Mouse (Mus musculus): ENCODE measurements around the gene Epha7. TPM values are rescaled to one million over a fixed set of nuclear protein-coding genes. Genes with fewer than 3 reads are reported as not detected.
A peak's percentile ranks its signal among the peaks of the same experiment; 100 is the strongest.

Epha7 gene
- total RNA-seq (2014; fragmentation: Nextera tagmentation) (5.5 and 7.6 TPM in 2 replicates), total RNA-seq (2017) (8.5 and 8.8 TPM in 2 replicates)

DNA sequence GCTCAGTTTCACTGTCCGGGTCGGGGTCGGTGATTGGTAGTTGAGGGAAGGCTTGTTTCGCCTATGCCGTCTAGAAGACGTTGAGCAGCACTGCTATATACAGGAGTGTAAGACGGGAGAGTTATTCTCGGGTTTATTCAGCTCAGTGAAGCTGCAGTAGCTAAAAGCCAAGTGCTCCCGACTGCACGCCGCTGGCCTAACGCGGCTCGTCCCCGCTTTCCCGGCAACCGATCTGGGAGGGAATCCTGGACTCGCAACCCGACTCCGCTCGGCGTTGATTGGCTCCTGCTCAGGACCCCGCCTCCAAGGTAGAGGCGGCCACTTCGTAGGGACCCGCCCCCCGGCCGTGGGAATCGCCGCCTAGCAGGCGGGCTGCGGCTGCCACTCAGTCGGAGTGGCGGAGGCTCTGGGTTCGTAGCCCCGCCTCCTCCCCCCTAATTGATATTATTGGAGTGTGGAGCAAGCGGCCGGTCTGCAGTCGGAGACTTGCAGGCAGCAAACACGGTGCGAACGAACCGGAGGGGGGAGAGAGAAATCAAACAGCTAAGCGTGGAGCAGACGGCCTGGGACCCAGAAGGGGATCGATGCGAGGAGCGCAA, at the start of gene Epha7:
TSS of gene Epha7 (plus strand) at position 441 of the 599 bp plus-strand sequence.
- peak; percentile 85 for ATAC-seq (replicated peaks; ENCODE audit: poor library complexity, severe bottlenecking)

DNA sequence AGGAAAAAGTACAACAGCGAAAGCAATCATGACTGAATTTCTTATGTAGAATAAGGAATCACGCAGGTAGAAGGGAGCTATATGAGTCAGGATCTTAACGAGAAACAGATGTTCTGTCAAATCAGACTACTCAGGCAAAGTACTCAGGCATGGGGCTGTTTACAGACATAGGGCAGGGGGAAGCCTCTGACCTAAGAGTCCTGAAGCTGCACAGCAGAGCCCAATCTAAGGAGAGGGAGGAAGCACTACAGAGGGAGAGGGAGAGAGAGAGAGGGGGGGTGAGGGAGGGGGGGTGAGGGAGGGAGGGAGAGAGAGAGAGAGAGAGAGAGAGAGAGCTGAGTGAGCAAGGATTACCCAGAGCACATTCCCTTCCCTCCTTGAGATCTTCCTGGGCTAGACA, 29.0 kb upstream of the Epha7 start:
- ATAC-seq (replicated peaks; ENCODE audit: poor library complexity, severe bottlenecking), result no peak

DNA sequence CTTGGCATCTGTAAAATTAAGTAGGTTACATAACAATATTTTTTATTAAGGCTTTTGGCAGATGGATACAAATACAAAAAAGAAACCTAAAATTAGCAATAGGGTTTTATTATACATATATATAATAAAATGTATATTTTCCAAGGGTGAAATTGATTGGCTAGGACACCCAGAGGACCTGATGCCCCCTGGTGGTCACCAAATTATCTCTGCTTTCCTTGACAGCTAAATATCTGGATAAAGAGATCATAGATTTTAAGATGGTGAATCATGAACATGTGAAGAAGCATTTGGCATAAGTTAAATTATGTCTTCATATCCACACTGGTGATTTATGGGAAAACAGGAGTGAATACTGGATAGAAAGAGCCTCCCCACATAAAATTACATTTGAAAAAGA, 4.1 kb upstream of the Epha7 start:
- ATAC-seq (replicated peaks; ENCODE audit: poor library complexity, severe bottlenecking), result no peak

- no peak for ATAC-seq (replicated peaks; ENCODE audit: poor library complexity, severe bottlenecking)
Measured at GRCm38 (mm10) chr4:28809703-28810102, 3.2 kb upstream of the Epha7 start.

- peak; percentile 6 for ATAC-seq (replicated peaks; ENCODE audit: poor library complexity, severe bottlenecking)
Measured at GRCm38 (mm10) chr4:28813551-28814475, 882 bp downstream of the Epha7 start.

- ATAC-seq (replicated peaks; ENCODE audit: poor library complexity, severe bottlenecking), result no peak
Measured at GRCm38 (mm10) chr4:28814476-28814815, 1.5 kb downstream of the Epha7 start.

- ATAC-seq (replicated peaks; ENCODE audit: poor library complexity, severe bottlenecking), result peak; percentile 13; the same call in 1 of the 2 replicates
Measured at GRCm38 (mm10) chr4:28814816-28815620, 2.1 kb downstream of the Epha7 start.

DNA sequence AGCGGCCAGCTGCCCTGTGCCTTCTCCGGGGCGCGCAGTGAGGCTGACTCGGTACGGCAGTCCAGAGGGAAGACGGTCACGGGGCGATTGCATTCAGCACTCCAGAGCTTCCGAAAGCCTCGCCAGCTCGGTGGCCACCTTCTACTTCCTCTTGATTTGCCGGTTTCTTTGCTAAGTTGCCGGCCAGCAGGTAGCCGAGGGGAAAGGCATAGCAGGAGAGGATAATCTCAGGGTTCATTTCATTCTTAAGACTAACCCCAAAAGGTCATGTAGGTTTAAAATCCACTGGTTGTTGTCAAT, 2.6 kb downstream of the Epha7 start:
- peak; percentile 45 for ATAC-seq (replicated peaks; ENCODE audit: poor library complexity, severe bottlenecking)

DNA sequence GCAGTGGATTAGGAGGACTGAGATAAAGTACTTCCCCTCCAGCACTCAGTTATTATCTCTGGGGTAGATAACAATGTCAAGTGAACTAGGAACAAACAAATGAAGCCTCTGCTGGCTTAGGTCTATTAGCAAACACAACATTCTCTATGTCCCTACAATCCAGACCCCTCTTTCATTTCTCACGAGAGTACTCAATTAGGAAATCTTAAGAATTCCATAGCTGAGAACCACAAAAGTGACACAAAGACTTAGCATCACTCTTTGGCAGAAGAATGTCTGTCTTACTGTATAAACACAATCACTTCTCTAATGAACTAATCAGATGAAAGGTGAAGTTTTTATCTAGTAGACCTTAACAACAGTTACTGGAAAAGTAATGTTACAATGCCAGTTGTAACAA, 10.7 kb downstream of the Epha7 start:
- ATAC-seq (replicated peaks; ENCODE audit: poor library complexity, severe bottlenecking), result no peak

- ATAC-seq (replicated peaks; ENCODE audit: poor library complexity, severe bottlenecking), result no peak
Measured at GRCm38 (mm10) chr4:28824616-28825015, 11.7 kb downstream of the Epha7 start.

- peak; percentile 58 for ATAC-seq (replicated peaks; ENCODE audit: poor library complexity, severe bottlenecking)
Measured at GRCm38 (mm10) chr4:28837669-28838068, 24.7 kb downstream of the Epha7 start.

- no peak for ATAC-seq (replicated peaks; ENCODE audit: poor library complexity, severe bottlenecking)
Measured at GRCm38 (mm10) chr4:28846311-28846710, 33.4 kb downstream of the Epha7 start.

DNA sequence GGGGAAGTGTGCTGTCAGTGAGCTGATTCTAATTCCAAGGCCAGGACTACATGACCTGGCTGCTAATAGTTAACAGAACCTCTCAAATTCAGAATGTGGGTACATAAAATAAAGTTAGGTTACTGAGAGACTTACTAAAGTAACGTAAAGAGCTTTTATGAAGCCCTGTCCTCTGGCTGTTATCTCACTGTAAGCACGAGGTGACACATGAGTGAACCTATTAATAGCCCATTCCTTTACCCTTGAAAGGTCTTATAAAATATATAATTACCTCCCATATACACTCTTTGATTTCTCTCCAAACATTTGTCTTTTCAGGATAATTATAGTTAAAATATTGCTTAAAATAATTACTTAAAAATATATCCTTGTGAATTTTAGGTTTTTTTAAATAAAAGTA, 37.5 kb downstream of the Epha7 start:
- ATAC-seq (replicated peaks; ENCODE audit: poor library complexity, severe bottlenecking), result no peak

DNA sequence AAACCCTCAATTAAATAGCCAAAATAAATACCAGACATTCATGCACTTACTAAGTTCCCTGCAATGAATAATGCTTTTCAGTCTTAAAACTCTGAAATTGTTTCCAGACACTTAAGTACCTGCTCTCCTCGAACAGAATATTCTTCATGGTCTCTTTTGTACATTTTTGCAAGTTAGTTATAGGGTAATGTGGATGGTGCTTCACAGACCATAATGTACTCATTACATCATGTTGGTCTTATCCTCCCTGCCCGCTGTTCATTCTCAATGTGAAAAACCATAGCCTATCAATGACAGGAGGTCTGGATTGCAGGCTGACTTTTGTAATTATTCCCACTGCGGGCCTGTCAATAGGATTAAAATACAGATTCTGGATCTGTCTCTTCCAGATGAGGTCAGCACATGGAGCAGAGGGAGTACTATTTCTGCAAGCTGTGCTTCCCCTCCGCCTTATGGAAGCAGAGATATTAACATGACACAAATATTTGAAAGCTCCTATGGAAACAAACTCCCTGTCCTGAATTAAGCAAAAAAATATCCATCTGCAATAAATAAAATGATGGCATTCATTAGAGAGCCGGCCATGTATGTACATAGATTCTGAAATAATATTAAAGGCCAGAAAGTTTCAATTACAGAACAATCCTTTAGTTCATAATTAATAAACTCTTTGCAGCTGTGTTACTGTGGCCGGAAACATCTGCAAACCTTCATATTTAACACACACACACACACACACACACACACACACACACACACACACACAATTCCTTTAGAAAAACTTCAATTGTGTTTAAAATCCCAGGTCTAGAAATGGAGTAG, 50.1 kb downstream of the Epha7 start:
- ATAC-seq (replicated peaks; ENCODE audit: poor library complexity, severe bottlenecking), result no peak

DNA sequence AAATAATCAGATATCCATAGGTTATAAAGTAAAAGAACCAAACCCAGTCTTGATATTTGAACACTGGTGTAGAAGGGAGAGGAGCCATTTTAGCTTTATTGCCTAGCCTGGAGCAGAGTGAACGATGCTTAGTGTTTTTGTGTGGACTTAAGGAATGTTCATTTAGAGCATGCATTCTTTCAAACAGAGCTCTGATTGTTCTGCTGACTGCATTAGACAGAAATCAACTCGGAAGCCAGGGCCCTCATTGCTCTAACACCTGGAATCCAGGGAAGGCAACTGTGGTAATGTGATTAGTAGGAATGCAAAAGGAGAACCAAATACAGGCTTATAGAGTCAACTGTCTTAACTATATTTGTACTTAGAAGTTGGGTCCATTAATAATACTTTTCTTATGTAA, 53.5 kb downstream of the Epha7 start:
- no peak for ATAC-seq (replicated peaks; ENCODE audit: poor library complexity, severe bottlenecking)

GRCm38 (mm10) chr4:28871615-28872014, 58.7 kb downstream of the Epha7 start:
- no peak for ATAC-seq (replicated peaks; ENCODE audit: poor library complexity, severe bottlenecking)

DNA sequence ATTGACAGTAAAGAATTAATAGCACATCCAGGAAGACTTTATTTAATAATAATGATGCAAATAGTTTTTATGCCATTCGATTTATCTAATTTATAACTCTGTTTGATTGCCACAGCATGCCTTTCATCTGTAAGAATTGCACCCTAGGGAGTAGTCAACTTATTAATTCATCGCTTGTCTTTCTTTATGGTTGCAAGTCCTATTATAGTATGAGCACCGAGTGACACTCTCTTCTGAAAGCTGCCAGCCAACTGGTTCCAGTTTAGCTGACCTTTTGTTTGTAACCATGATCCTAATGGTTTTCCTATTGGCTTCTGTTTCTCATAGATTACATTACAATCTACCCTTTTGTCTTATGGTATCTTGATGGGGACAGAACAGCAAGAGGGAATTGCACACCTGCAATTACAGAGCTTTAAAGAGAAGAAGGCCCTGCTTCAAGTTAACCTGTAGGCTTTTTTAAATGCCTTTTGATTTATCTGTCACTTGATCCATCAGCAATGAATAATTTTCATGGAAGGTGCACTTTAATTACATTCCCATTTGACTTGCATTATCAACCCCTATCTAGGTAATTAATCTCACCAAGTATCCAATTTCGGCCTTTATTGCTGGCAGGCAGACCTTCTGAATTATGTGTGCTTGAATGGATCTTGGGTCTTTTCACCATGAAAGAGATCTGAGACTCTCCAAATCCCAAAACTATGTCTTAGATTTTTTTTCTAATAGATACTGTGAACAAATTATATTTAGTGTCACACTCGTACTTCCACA, 68.5 kb downstream of the Epha7 start:
- no peak for ATAC-seq (replicated peaks; ENCODE audit: poor library complexity, severe bottlenecking)

GRCm38 (mm10) chr4:28889630-28890029, 76.7 kb downstream of the Epha7 start:
- no peak for ATAC-seq (replicated peaks; ENCODE audit: poor library complexity, severe bottlenecking)

DNA sequence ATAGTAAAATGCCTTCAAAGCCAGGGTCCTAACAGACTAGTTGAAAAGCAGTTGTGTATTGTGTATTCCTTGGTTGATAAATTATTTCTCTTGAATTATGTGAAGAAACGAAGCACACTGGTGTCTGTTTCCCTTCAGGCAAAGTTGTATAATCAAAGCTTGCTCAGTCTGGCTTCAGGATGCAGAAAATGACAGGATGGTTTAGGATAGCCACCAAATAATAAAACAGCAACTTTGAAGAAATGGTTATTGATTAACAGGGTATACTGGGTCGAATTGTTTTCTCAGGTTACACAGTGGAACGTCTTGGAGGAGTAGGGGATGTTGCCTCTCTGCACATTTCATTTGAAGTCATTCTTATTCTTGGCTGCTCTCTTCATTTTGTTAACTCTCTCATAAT, 77.2 kb downstream of the Epha7 start:
- no peak for ATAC-seq (replicated peaks; ENCODE audit: poor library complexity, severe bottlenecking)

DNA sequence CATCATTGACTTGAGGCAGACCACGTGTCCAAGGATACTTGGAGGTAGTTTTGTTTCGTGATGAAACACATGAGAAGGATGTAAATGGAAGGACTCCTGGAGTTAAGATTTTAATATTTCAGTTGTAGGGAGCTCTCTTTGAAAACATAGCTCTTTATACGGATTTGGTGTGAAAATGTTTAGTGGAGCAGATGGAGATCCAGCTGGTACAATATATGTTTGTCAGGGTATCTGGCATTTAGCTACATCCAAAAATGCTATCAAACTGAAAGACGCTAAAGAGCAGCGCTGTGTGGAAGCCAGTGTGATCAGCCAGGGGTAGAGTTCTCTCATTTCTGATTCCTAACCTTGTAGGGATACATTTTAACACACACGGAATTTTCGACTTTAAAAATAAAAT, 82.5 kb downstream of the Epha7 start:
- no peak for ATAC-seq (replicated peaks; ENCODE audit: poor library complexity, severe bottlenecking)
